In genomic region chr14:121675146-121675545, GRCm38 (mm10) we compare ENCODE assay signal across 12 mouse cellular contexts.
DNase-seq lines count a peak whose midpoint lies in the region; ATAC-seq lines count a peak whose summit lies in the region.
"Had no signal": no experiment of that assay in that cellular context is flagged by ENCODE, and none has a peak within 500 bp of the region (broad histone marks: within the 10 kb centered on the region; RNA-seq: fewer than 3 reads in every experiment).

No protein-coding gene starts in this region.

- DNase-seq in adrenal gland, adult 2 months, result peak; percentile 13
- no peak for DNase-seq in adrenal gland, postnatal 4 days (ENCODE audit: low spot score in 2 of 2)
- DNase-seq in midbrain, embryonic 11.5 days (ENCODE audit: low spot score, missing footprints), result no peak
- no peak for DNase-seq in urinary bladder, postnatal 10 days (ENCODE audit: low spot score)
- DNase-seq in adrenal gland, postnatal 25 days, result no peak
- DNase-seq: cerebellum, adult 9-10 months; forebrain, postnatal 0 days; layer of hippocampus, adult 9-11 months had no signal

- H3K4me3 ChIP-seq in hindbrain, embryonic 15.5 days, result no peak overlapping the region
- no peak overlapping the region for H3K4me3 ChIP-seq in hindbrain, embryonic 16.5 days (ENCODE audit: low read length)
- no peak overlapping the region for H3K4me3 ChIP-seq in midbrain, embryonic 11.5 days (ENCODE audit: low read depth, low read length)
- H3K4me3 ChIP-seq in midbrain, embryonic 16.5 days (ENCODE audit: low read depth, low read length), result no peak overlapping the region

- H3K4me2 ChIP-seq in hindbrain, embryonic 15.5 days, result no peak overlapping the region
- H3K4me2 ChIP-seq in hindbrain, embryonic 16.5 days (ENCODE audit: low read length), result no peak overlapping the region
- H3K4me2 ChIP-seq in midbrain, embryonic 11.5 days, result no peak overlapping the region
- no peak overlapping the region for H3K4me2 ChIP-seq in midbrain, embryonic 16.5 days (ENCODE audit: low read length)

- 68% methylated on average over 3 of the region's 3 CpGs for WGBS in hindbrain, embryonic 15.5 days
- WGBS in hindbrain, embryonic 16.5 days, result 64% methylated on average over 3 of the region's 3 CpGs
- WGBS in midbrain, embryonic 11.5 days, result 71% methylated on average over 3 of the region's 3 CpGs
- whole genome bisulfite sequencing in midbrain, embryonic 16.5 days, result 68% methylated on average over 3 of the region's 3 CpGs

- no peak overlapping the region for H3K9ac ChIP-seq in hindbrain, embryonic 15.5 days
- no peak overlapping the region for H3K9ac ChIP-seq in hindbrain, embryonic 16.5 days (ENCODE audit: low read depth, low read length)
- H3K9ac ChIP-seq in midbrain, embryonic 11.5 days (ENCODE audit: low read length), result no peak overlapping the region
- H3K9ac ChIP-seq in midbrain, embryonic 16.5 days (ENCODE audit: low read depth, low read length), result no peak overlapping the region
- H3K9ac ChIP-seq: forebrain, postnatal 0 days had no signal

- no peak overlapping the region for H3K27ac ChIP-seq in hindbrain, embryonic 15.5 days (replicated peaks)
- H3K27ac ChIP-seq in hindbrain, embryonic 16.5 days (ENCODE audit: low read depth, low read length), result no peak overlapping the region
- no peak overlapping the region for H3K27ac ChIP-seq in midbrain, embryonic 11.5 days (ENCODE audit: low read depth, low read length)
- H3K27ac ChIP-seq in midbrain, embryonic 16.5 days (ENCODE audit: low read length), result no peak overlapping the region

- 0 out of 2 replicates have a peak, but pooled peaks cover 4% of the 10 kb centered on the region for H3K4me1 ChIP-seq in hindbrain, embryonic 15.5 days (replicated peaks)
- peaks cover 4% of the 10 kb centered on the region; the same call in 1 of the 2 replicates for H3K4me1 ChIP-seq in hindbrain, embryonic 16.5 days (ENCODE audit: control insufficient read depth, insufficient read depth, low read depth, low read length)
- no peaks in the 10 kb centered on the region for H3K4me1 ChIP-seq in midbrain, embryonic 11.5 days (ENCODE audit: control insufficient read depth, insufficient read depth, low read length)
- 0 out of 2 replicates have a peak, but pooled peaks cover 5% of the 10 kb centered on the region for H3K4me1 ChIP-seq in midbrain, embryonic 16.5 days (ENCODE audit: control insufficient read depth, insufficient read depth, low read length)

- H3K9me3 ChIP-seq in hindbrain, embryonic 15.5 days, result peaks cover 14% of the 10 kb centered on the region; the same call in 1 of the 2 replicates
- H3K9me3 ChIP-seq in hindbrain, embryonic 16.5 days (ENCODE audit: control insufficient read depth, low read length), result peaks cover 2% of the 10 kb centered on the region; the same call in 1 of the 2 replicates
- no peaks in the 10 kb centered on the region; the same call in 1 of the 2 replicates for H3K9me3 ChIP-seq in midbrain, embryonic 11.5 days (ENCODE audit: control insufficient read depth, low read length)
- no peaks in the 10 kb centered on the region; the same call in 1 of the 2 replicates for H3K9me3 ChIP-seq in midbrain, embryonic 16.5 days (replicated peaks; ENCODE audit: control insufficient read depth, low read length, poor library complexity, severe bottlenecking)

- no peaks in the 10 kb centered on the region for H3K36me3 ChIP-seq in hindbrain, embryonic 15.5 days
- H3K36me3 ChIP-seq in hindbrain, embryonic 16.5 days (ENCODE audit: control insufficient read depth, insufficient read depth, low read length), result peaks cover 5% of the 10 kb centered on the region
- H3K36me3 ChIP-seq in midbrain, embryonic 11.5 days (ENCODE audit: control insufficient read depth, insufficient read depth, low read length), result no peaks in the 10 kb centered on the region
- 0 out of 2 replicates have a peak, but pooled peaks cover 2% of the 10 kb centered on the region for H3K36me3 ChIP-seq in midbrain, embryonic 16.5 days (ENCODE audit: control insufficient read depth, insufficient read depth, low read length)

- peak; percentile 9; the same call in 1 of the 2 replicates for ATAC-seq in hindbrain, embryonic 15.5 days (ENCODE audit: low FRiP score, low read depth)
- ATAC-seq in hindbrain, embryonic 16.5 days, result no peak
- ATAC-seq in midbrain, embryonic 11.5 days (ENCODE audit: low FRiP score), result 0 out of 2 replicates have a peak, but pooled peaks have one; percentile 19
- no peak for ATAC-seq in midbrain, embryonic 16.5 days
- ATAC-seq: inflammation-experienced regulatory T-cells, adult 6 months had no signal

- H3K27me3 ChIP-seq in hindbrain, embryonic 15.5 days, result no peaks in the 10 kb centered on the region
- H3K27me3 ChIP-seq in hindbrain, embryonic 16.5 days (replicated peaks; ENCODE audit: control insufficient read depth, insufficient read depth, low read length), result no peaks in the 10 kb centered on the region
- H3K27me3 ChIP-seq in midbrain, embryonic 11.5 days (ENCODE audit: control insufficient read depth, insufficient read depth, low read length), result no peaks in the 10 kb centered on the region
- H3K27me3 ChIP-seq in midbrain, embryonic 16.5 days (ENCODE audit: control insufficient read depth, insufficient read depth, low read depth, low read length), result no peaks in the 10 kb centered on the region

Comparison
In these comparisons a context has a peak if more than half of its experiments do, and no peak if none do; other contexts are left out.
1. ATAC-seq: peak in hindbrain, embryonic 15.5 days (single experiment) and midbrain, embryonic 11.5 days (single experiment); none in hindbrain, embryonic 16.5 days (single experiment) and midbrain, embryonic 16.5 days (single experiment).